Mouse (Mus musculus) retina, adult 2 months (tissue): ENCODE results near the gene Gm45062.

Experiments
- DNase-seq: peaks from one replicate; pipeline ENCODE4 v3.0.0-alpha.2; 2012; ENCODE audit warnings: low read depth, low spot score

Gm45062 gene

GRCm38 (mm10) chr6:8474316-8474715 is 215.1 kb downstream of the Gm45062 start:
- DNase-seq = no peak

DNA sequence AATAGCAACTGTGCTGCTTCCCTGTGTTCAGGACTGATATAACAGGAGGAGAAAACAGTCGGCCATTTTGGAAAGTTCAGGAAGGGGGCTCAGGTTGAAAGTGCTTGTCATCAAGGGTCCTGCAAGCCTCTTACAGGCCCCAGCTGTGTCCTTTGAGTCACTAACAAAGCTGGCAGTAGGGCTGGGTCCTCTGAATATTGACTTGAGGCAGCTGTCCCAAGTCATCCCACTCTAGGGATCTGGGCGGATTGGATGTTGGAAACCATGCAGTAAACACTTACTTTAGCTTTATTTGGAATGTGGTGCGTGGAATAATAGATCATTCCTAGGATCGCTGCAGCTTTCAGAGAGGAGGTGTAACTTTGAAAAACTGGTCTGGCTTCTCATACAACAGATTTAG is 215.6 kb downstream of the Gm45062 start:
- DNase-seq = no peak

DNA sequence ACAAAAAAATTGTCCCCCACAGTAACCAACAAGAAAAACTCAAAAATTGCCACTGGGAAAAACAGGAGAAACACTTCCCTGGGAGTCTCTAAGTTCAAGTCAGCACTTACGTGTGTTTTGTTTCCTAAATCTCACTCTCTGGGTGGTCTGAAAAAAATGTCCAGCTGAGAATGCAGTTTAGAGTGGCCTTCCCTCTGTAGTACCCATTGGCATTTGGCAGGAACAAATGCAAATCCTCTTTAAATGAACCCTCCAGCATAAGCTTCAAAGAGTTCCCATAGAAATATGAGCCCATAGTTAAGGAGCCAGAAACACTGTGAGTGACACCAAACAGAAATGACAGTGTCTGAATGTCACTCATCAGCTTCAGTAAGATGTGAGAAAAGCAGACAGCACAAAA is 219.9 kb downstream of the Gm45062 start:
- DNase-seq = no peak

DNA sequence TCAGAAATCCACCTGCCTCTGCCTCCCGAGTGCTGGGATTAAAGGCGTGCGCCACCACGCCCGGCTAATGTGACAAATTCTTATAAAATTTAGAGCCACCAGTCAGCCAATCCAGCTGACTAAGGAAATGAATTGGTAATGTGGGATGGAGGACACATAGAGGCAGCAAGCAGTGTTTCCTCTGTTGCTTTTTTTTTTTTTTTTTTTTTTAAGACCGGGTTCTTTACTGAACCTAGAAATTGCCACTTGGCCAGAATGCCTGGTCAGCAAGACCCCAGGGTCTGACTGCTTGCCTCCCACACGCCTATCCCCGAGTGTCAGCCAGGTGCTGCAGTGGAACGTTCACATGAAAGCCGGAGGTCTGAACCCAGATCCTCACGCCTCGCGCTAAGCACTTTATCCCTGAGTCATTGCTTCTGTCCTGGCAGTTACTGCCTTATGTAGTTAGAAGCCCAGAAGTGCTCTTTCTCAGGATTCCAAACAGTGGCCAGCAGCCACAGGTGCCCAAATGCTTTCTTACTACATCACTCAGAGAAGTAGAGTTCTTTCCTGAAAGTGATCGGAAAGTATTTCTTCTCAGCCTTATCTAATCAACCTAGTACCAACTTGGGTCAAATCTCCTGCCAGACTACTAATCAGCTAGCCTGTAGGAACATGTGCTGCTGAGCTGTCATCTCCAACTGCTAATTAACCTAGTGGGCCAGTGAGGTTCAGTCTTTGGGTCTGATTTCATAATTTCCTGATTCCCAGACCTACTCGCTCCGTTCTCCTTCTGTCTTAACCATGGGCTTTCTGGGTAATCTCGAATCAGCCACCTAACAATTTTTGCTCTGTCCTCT is 225.4 kb downstream of the Gm45062 start:
- no peak for DNase-seq

DNA sequence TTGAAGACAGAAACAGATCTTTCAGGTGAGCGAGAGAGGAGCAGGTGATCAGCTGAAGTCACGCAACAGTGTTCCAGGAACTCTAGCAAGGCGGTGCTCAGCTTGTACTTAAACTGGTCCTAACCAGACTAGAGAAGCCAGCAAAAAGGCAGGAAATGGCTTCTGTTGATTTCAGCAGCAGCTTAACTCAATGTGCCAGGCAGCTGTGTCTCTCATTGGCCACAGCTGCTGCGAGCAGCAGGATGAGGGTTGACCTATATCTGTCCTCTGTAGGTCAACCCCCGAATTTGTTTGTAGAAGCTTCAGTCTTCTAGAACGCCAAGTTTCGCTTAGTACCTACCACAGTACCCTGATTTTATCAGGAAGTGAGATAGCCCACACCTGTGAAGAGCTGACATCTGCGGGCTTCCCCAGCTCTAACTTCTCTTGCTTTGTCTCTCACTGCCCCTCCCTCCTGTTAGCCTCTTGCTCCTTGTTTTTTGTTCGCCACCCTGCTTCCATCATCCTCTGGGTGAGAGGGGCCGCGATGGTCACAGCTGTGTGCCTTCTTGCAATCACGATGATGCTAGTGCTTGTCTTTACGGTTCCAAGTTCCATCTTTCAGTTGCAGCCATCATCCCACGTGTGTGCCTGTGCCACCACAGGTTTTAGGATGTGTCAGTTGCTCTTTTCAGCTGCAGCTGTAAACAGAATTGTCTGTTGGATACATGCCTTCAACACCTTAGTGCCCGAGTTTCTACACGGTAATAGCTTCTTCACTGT is 226.3 kb downstream of the Gm45062 start:
- DNase-seq = no peak

GRCm38 (mm10) chr6:8486391-8487043 is 227.3 kb downstream of the Gm45062 start:
- no peak for DNase-seq

DNA sequence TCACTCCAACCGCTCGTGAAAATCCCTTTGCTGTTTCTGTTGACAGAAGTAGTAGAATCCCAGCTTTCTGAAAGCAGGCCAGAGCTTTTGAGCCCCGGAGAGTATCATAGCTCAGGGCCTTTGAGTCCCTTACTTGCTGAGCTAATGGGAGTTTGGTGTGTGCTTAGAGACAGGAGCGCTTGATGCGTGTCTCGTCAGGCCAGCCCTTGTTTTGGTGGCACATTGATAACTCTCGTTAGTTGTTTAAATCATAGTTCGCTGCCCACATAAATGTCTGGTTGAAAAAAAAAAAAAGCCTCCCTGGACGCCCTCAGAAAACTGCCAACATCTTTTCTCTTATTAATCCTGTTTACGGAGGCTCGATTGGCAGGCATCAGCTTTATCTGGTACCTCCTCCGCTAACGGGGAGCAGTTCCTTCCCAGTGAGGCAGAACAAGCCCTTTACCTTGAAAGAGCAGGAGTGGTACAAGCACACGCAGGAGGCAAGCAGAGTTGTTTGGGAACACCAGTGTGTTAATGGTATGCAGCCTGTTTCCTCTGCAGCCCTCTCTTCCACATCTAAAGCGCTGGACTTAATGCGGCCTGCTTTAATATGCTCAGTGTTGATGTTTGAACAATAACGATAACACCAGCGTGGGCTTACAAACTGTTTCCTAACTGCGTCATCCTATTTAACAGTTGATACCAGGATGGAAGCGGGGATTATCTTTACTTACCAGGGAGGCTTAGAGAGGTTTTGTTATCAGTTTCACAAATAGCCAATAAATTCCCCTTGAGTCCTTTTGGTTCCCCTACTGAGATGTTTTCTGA is 228.0 kb downstream of the Gm45062 start:
- DNase-seq = no peak

DNA sequence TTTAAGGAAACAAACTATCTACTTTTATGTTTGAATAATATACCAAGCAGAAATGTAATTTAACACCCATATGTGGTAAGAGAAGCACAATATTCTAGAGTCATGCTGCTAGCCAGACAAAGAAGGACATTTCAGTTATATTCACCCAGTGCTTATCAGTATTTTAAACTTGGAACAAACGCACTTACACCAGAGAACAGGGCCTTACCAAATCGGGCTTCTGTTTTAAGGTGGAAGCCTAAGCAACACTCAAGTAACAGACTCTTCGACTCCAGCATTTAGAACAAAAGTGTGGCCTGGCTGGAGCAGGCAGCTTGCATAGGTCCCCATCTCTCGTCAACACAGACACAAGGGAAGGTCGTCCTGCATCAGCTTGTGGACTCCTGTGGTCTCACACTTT is 229.0 kb downstream of the Gm45062 start:
- DNase-seq = no peak

- DNase-seq = no peak
Observed at GRCm38 (mm10) chr6:8489266-8489665, 230.0 kb downstream of the Gm45062 start.

DNA sequence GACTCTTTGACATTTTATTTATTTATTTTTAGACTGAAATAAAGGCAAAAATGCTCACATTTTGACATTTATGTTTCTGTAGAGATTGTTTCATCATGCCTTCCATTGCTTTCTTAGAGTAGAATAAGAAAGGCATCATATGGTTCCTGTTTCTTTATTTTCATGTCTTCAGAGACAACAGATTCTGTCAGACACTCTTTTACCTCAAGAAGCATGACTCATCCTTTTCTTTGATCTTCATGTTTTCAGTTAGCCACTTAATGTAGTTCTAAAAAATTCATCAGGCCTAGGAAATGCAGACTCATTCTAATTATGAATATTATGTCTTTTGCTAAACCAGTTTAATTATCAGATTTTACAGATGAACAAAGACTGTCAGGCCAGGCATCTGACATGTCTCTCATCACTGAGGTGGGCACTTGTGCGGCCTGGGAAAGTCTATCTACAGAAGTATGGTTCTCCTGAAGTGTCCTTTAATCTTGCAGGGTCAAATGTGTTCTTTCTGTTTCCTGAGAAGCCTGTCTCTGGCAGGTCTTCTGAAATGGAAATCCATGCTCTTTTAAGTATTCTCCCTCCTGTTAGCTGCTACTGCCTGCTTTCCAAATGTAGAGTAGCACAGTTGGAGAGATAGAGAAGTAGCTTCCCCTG is 230.8 kb downstream of the Gm45062 start:
- DNase-seq = no peak

- no peak for DNase-seq
Observed at GRCm38 (mm10) chr6:8492248-8492647, 233.0 kb downstream of the Gm45062 start.

- DNase-seq = no peak
Observed at GRCm38 (mm10) chr6:8495109-8495826, 236.0 kb downstream of the Gm45062 start.

DNA sequence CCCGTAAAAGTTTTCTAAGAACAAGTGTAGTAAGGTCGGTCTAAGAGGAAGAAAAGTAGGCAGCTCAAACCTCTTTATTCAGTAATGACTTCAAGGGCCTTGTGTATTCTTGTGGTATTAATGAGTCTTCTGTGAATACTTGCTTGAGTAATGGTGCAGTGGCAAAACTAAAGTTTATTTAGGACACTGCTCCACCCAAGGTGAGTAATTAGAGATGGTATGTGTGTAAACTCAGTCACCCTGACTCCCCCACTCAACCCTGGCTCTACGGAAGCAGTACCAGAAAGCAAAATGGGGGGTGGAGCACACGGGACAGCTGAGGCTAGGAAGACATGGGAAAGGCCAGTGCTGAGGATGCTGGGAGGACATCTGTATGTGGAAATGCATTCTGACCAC is 236.6 kb downstream of the Gm45062 start:
- DNase-seq = no peak

DNA sequence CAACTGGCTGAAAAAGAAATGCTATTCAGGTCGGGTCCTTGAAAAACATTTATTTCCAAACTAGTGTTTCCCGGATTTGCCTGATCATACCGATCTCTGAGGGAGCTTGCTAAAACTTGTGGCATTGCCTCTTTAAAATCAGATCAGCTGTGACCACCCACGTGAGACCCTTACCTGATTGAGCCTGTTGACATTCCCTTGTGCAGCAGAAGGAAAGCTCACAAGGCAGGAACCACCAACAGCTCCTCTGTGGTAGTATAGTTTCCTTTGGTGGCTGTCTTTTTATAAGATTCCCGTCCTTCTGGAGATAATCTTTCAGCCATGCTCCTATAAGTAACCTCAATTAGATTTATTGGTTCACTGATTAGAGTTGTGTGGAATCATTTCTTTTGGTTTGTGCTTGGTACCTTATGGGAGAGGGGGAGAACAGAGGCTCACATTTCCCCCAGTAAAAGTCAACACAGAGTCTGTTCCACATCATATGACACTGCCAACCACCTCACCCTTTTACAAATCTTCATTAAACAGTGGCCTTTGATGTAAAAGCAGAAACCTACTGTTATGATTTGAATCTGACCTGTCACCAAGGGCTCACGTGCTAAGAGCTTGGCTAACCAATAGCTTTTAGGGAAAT is 238.1 kb downstream of the Gm45062 start:
- DNase-seq = no peak

GRCm38 (mm10) chr6:8497868-8498257 is 238.6 kb downstream of the Gm45062 start:
- no peak for DNase-seq

- DNase-seq = no peak
Observed at GRCm38 (mm10) chr6:8498961-8499360, 239.7 kb downstream of the Gm45062 start.

- DNase-seq = no peak
Observed at GRCm38 (mm10) chr6:8503953-8504352, 244.7 kb downstream of the Gm45062 start.

GRCm38 (mm10) chr6:8504521-8505228 is 245.4 kb downstream of the Gm45062 start:
- DNase-seq = peak; percentile 76

GRCm38 (mm10) chr6:8506631-8507030 is 247.4 kb downstream of the Gm45062 start:
- no peak for DNase-seq
